Mouse (Mus musculus) myocyte (in vitro differentiated cells): ENCODE data around the gene Itgb8. TPM values are rescaled to one million over a fixed set of nuclear protein-coding genes. Genes with fewer than 3 reads are reported as not detected.

Source experiments
- H3K27me3 ChIP-seq: one replicate; pipeline ENCODE4 v1.6.1; 2011; ENCODE audit not compliant: control insufficient read depth, insufficient read depth, insufficient read length
- H3K36me3 ChIP-seq: one replicate; pipeline ENCODE4 v1.6.1; 2011; ENCODE audit not compliant: control insufficient read depth, insufficient read depth
- H3K4me2 ChIP-seq: one replicate; pipeline ENCODE4 v1.6.1; 2011; ENCODE audit warnings: low read depth, control low read depth
- H3K4me3 ChIP-seq: one replicate; pipeline ENCODE4 v1.5.1; 2011; ENCODE audit warnings: mild to moderate bottlenecking, control low read depth, moderate library complexity
- H3K79me2 ChIP-seq: one replicate; pipeline ENCODE4 v1.6.1; 2011; ENCODE audit not compliant: control insufficient read depth, insufficient read depth
- H3ac ChIP-seq: one replicate; pipeline ENCODE4 v1.6.1; 2011; ENCODE audit not compliant: control insufficient read depth, insufficient read length
- CEBPB ChIP-seq: IDR thresholded peaks from 2 replicates; pipeline ENCODE4 v1.6.1; 2011; ENCODE audit warnings: mild to moderate bottlenecking, moderate library complexity; ENCODE audit not compliant: poor library complexity, insufficient read depth, severe bottlenecking
- E2F4 ChIP-seq: IDR thresholded peaks from one replicate; pipeline ENCODE4 v1.6.1; 2011; ENCODE audit warnings: mild to moderate bottlenecking, control low read depth, moderate library complexity; ENCODE audit not compliant: insufficient read depth
- MAX ChIP-seq: IDR thresholded peaks from one replicate; pipeline ENCODE4 v1.6.1; 2011; ENCODE audit warnings: low read depth, mild to moderate bottlenecking, control low read depth
- MYOD1 ChIP-seq, 3 experiments: IDR thresholded peaks; one replicate each; pipeline ENCODE4 v1.6.1; 2011; ENCODE audit warnings: control low read depth in 2 of 3, low read depth in 2 of 3, mild to moderate bottlenecking in 2 of 3, moderate library complexity in 1 of 3; ENCODE audit not compliant: insufficient read length in 2 of 3, control insufficient read depth in 1 of 3
- MYOG ChIP-seq, 3 experiments: IDR thresholded peaks; one replicate each; pipeline ENCODE4 v1.6.1; 2011; ENCODE audit warnings: control low read depth in 2 of 3, low read depth in 2 of 3, mild to moderate bottlenecking in 2 of 3; ENCODE audit not compliant: insufficient read length in 2 of 3, control insufficient read depth in 1 of 3, insufficient read depth in 1 of 3
- POLR2A ChIP-seq: IDR thresholded peaks from one replicate; pipeline ENCODE4 v1.6.1; 2011; ENCODE audit warnings: low read depth, mild to moderate bottlenecking, control low read depth, moderate library complexity; ENCODE audit not compliant: insufficient read length
- POLR2AphosphoS2 ChIP-seq: IDR thresholded peaks from one replicate; pipeline ENCODE4 v1.6.1; 2011; ENCODE audit warnings: low read depth, control low read depth; ENCODE audit not compliant: insufficient read length
- REST ChIP-seq: IDR thresholded peaks from one replicate; pipeline ENCODE4 v1.6.1; 2011; ENCODE audit warnings: mild to moderate bottlenecking, control low read depth, moderate library complexity; ENCODE audit not compliant: insufficient read depth, insufficient read length
- SRF ChIP-seq: IDR thresholded peaks from one replicate; pipeline ENCODE4 v1.6.1; 2011; ENCODE audit warnings: low read depth; ENCODE audit not compliant: control insufficient read depth, insufficient read length
- TCF12 ChIP-seq: IDR thresholded peaks from one replicate; pipeline ENCODE4 v1.6.1; 2011; ENCODE audit warnings: mild to moderate bottlenecking, control low read depth; ENCODE audit not compliant: poor library complexity, insufficient read depth, severe bottlenecking
- TCF3 ChIP-seq: IDR thresholded peaks from one replicate; pipeline ENCODE4 v1.6.1; 2011; ENCODE audit warnings: low read depth, control low read depth; ENCODE audit not compliant: insufficient read length
- USF1 ChIP-seq: IDR thresholded peaks from one replicate; pipeline ENCODE4 v1.6.1; 2011; ENCODE audit warnings: low read depth, mild to moderate bottlenecking, control low read depth, moderate library complexity
- polyA plus RNA-seq: library from polyadenylated mRNA; unstranded; fragments of >200 nt; fragmentation: generic; extraction: Trizol; gene quantifications from one replicate; pipeline ENCODE4 v1.2.1, GENCODE M21; 2012; ENCODE audit warnings: missing spikeins

The Itgb8 gene
- polyA plus RNA-seq, 1 experiment = 0.66 TPM

DNA sequence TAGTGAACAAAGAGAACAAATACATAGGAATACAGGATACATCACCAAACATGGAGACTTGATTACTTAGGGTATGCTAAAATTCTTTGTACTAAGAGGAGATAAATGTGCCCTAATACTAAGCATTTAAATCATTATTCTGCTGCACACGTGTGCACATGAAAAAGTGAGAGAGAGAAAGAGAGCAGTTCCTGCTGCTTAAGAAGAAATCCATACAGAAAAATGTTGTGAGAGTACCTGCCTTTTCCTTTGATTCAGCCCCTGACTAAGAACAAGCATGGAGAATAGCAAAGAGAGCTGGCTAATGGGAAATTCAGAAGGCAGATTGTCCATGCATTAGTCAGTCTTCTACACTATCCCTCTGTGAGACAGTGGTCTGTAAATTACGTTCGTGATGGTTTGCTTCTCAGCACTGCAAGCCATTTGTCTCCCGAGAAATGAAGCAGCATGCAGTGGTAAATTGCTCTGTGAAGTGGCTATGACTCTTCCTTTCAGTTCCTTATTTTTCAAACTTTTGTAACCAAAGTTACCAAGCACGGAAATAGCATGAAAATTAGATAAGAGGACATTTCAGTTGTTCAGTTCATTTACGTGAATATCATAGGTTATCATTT lies 125.0 kb downstream of the Itgb8 start:
- no peak overlapping the region for H3K4me2 ChIP-seq
- no peak overlapping the region for H3K4me3 ChIP-seq
- no peaks in the 10 kb centered on the region for H3K36me3 ChIP-seq
- TF ChIP-seq REST (no peak), POLR2A (no peak), MYOD1 (IDR thresholded peaks at IDR 0.05; ENCODE audit: control insufficient read depth in 1 of 3, insufficient read length in 2 of 3, low read depth in 2 of 3) (no peak), TCF3 (no peak), MAX (no peak), CEBPB (no peak), TCF12 (no peak), USF1 (no peak), SRF (no peak), E2F4 (no peak), MYOG (IDR thresholded peaks at IDR 0.05; ENCODE audit: control insufficient read depth in 1 of 3, insufficient read depth in 1 of 3, insufficient read length in 2 of 3, low read depth in 2 of 3) (no peak), POLR2AphosphoS2 (no peak)
- no peak overlapping the region for H3ac ChIP-seq
- H3K79me2 ChIP-seq = no peaks in the 10 kb centered on the region
- no peaks in the 10 kb centered on the region for H3K27me3 ChIP-seq

DNA sequence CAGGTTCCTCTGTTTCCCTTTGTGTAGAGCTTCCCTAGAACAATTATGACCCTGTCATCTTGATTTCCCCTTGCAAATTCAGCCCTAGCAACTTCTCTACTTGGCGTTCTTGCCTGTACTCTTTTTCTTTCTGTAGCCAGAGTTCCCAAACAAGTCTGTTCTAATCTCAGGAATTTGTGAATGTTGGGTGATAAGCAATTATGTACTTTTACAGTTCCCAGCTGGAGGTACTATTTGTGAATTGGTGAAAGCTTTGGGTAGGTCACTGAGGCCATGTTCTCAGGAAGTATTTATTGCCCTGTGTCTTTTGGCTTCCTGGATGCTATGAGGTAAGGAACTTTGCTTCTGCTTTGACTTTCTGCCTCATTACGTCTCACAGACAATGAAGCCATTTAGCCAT lies 128.5 kb downstream of the Itgb8 start:
- H3K36me3 ChIP-seq = no peaks in the 10 kb centered on the region
- TF ChIP-seq REST = no peak
- TF ChIP-seq MAX = no peak
- no peak for TF ChIP-seq POLR2A
- no peak for TF ChIP-seq USF1
- no peak for TF ChIP-seq TCF3
- no peak for TF ChIP-seq MYOG (IDR thresholded peaks at IDR 0.05; ENCODE audit: control insufficient read depth in 1 of 3, insufficient read depth in 1 of 3, insufficient read length in 2 of 3, low read depth in 2 of 3)
- no peak for TF ChIP-seq TCF12
- no peak for TF ChIP-seq MYOD1 (IDR thresholded peaks at IDR 0.05; ENCODE audit: control insufficient read depth in 1 of 3, insufficient read length in 2 of 3, low read depth in 2 of 3)
- TF ChIP-seq SRF = no peak
- no peak for TF ChIP-seq CEBPB
- no peak for TF ChIP-seq E2F4
- no peak for TF ChIP-seq POLR2AphosphoS2

More for the DNA sequence above, 128.5 kb downstream of the Itgb8 start:
- Histone ChIP-seq H3K27me3 (no peaks in the 10 kb centered on the region), H3ac (no peak overlapping the region), H3K4me3 (no peak overlapping the region), H3K4me2 (no peak overlapping the region), H3K79me2 (no peaks in the 10 kb centered on the region)

Other genes with a start within 250 kb of the Itgb8 start
- gene Macc1, start 75.5 kb upstream of the Itgb8 start, polyA plus RNA-seq = 0.38 TPM